Mouse (Mus musculus) urinary bladder, postnatal 0 days (tissue): ENCODE data around the gene Kcna3. TPM values are rescaled to one million over a fixed set of nuclear protein-coding genes. Genes with fewer than 3 reads are reported as not detected.

ENCODE experiments used
- polyA plus RNA-seq: library from polyadenylated mRNA; unstranded; fragments of >200 nt; fragmentation: Nextera tagmentation; extraction: Ambion mirVana; gene quantifications from 2 replicates; pipeline ENCODE4 v1.2.1, GENCODE M21; 2015

Gene Kcna3
- 0.08 and 0.69 TPM in 2 replicates for polyA plus RNA-seq

GRCm38 (mm10) chr3:107035521-107036457, at the start of gene Kcna3:
TSS of gene Kcna3 (plus strand) at chr3:107036169.

Other genes starting within 250 kb of the Kcna3 start
- gene Cd53, start 246.0 kb upstream of the Kcna3 start, polyA plus RNA-seq, result 14.0 and 63.4 TPM in 2 replicates
- gene Olfr266, start 209.9 kb upstream of the Kcna3 start, polyA plus RNA-seq, result not detected in 2 replicates
- gene Kcna2, start 65.0 kb downstream of the Kcna3 start, polyA plus RNA-seq, result 0.04 and 0.07 TPM in 2 replicates
- gene Kcna10, start 146.9 kb downstream of the Kcna3 start, polyA plus RNA-seq, result not detected in 2 replicates
- 5.4 and 7.9 TPM in 2 replicates for gene Cym, start 185.6 kb downstream of the Kcna3 start, polyA plus RNA-seq
- gene A630076J17Rik, start 194.4 kb downstream of the Kcna3 start, polyA plus RNA-seq, result not detected in 2 replicates
- not detected in 2 replicates for gene Prok1, start 203.5 kb downstream of the Kcna3 start, polyA plus RNA-seq
- 179 and 209 TPM in 2 replicates for gene Lamtor5, start 242.7 kb downstream of the Kcna3 start, polyA plus RNA-seq